Mouse (Mus musculus): Measurements from ENCODE around the gene Ilk.

- TF ChIP-seq CTCF (IDR thresholded peaks at IDR 0.05; ENCODE audit: control insufficient read depth, insufficient read depth, insufficient replicate concordance, low read depth, low read length) (no peak), POLR2A (IDR thresholded peaks at IDR 0.05; ENCODE audit: control insufficient read depth, low read depth, low read length) (no peak)
Observed at GRCm38 (mm10) chr7:105761813-105762484, 25.6 kb downstream of the Ilk start.

Data from testis, adult 2 months (tissue).